Mouse (Mus musculus) liver, embryonic 14.5 days (tissue): ENCODE data around the gene B3gat2.

ENCODE experiments used
- CTCF ChIP-seq: IDR thresholded peaks from 2 replicates; pipeline ENCODE4 v1.5.1; 2016; ENCODE audit warnings: antibody characterized with exemption, low read depth, control low read depth
- EP300 ChIP-seq: IDR thresholded peaks from 2 replicates; pipeline ENCODE4 v1.6.1; 2016; ENCODE audit warnings: antibody characterized with exemption, low read depth

GRCm38 (mm10) chr1:23762782-23763630 is 1.5 kb downstream of the B3gat2 start:
- peak; percentile 92 for TF ChIP-seq CTCF
- no peak for TF ChIP-seq EP300
